Mouse (Mus musculus): ENCODE measurements at regions not wholly inside any gene's neighbourhood (a gene's known extent, or its start where the extent isn't known, plus 50 kb on each side); places are given as distances from the start of the nearest gene placed in this dataset.

DNA sequence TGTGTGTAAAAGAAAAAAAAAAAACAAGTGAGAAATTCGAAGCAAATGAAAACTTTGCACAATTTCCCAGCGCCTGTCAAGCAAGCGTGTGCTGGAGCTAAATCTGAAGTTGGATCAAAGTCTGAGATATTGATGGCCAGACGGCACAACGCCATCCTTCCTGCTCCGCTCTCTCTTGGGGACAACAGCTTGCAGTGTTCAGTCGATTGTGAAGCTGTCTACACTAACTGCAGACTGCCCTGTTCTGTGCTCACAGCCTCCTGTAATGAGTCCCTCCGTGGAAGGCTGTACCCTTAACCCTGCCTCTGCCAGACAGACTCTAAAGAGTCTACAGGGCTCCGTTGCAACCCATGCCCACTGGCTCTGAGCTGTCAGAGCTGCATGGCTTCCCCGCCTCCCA, 472.5 kb upstream of the Cdh4 start:
- WGBS = 62% methylated on average over 10 of the region's 10 CpGs
- Histone ChIP-seq H3K36me3 (replicated peaks; ENCODE audit: control insufficient read depth, insufficient read depth) (no peaks in the 10 kb centered on the region), H3K9me3 (ENCODE audit: control insufficient read depth, low read length) (no peaks in the 10 kb centered on the region), H3K4me1 (replicated peaks; ENCODE audit: control insufficient read depth, insufficient read depth, low read length) (0 out of 2 replicates have a peak, but pooled peaks cover 4% of the 10 kb centered on the region), H3K27me3 (ENCODE audit: control insufficient read depth, insufficient read depth, low read length) (no peaks in the 10 kb centered on the region), H3K4me3 (replicated peaks; ENCODE audit: low read length) (no peak overlapping the region), H3K9ac (no peak overlapping the region), H3K4me2 (replicated peaks) (no peak overlapping the region), H3K27ac (no peak overlapping the region)
- ATAC-seq (ENCODE audit: low FRiP score) (no peak), DNase-seq (ENCODE audit: low spot score) (no peak)

DNA sequence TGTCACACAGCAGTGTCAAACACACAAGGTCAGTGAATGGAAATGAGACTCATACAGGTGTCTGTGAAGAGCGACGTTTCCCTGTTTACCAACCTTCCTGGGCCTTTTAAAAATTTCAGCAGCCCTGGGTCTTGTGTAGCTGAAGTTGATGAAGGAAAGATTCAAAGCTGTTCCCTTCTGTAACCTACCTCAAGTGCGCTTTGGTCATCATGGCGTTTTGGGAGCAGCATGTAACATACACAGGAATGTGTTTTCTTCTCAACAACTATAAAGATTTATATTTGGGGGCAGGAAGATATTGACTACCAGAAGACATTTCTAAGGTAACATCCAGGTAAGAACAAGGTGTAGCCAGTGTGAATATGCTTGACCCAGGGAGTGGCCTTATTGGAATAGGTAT, 466.9 kb upstream of the Cdh4 start:
- H3K4me2 ChIP-seq (replicated peaks) = no peak overlapping the region
- no peak for ATAC-seq (ENCODE audit: low FRiP score)
- 95% methylated on average over 4 of the region's 4 CpGs for WGBS
- no peaks in the 10 kb centered on the region for H3K36me3 ChIP-seq (replicated peaks; ENCODE audit: control insufficient read depth, insufficient read depth)
- no peaks in the 10 kb centered on the region for H3K27me3 ChIP-seq (ENCODE audit: control insufficient read depth, insufficient read depth, low read length)
- no peak overlapping the region for H3K27ac ChIP-seq
- H3K9ac ChIP-seq = no peak overlapping the region
- DNase-seq (ENCODE audit: low spot score) = no peak
- no peak overlapping the region for H3K4me3 ChIP-seq (replicated peaks; ENCODE audit: low read length)
- H3K4me1 ChIP-seq (replicated peaks; ENCODE audit: control insufficient read depth, insufficient read depth, low read length) = no peaks in the 10 kb centered on the region
- no peaks in the 10 kb centered on the region for H3K9me3 ChIP-seq (ENCODE audit: control insufficient read depth, low read length)

GRCm38 (mm10) chr2:178976046-178976445, 466.2 kb upstream of the Cdh4 start:
- whole genome bisulfite sequencing = 47% methylated on average over 6 of the region's 6 CpGs
- 0 out of 2 replicates have a peak, but pooled peaks have one; percentile 21 for ATAC-seq (ENCODE audit: low FRiP score)

GRCm38 (mm10) chr2:178976495-178976894, 465.7 kb upstream of the Cdh4 start:
- H3K4me3 ChIP-seq (replicated peaks; ENCODE audit: low read length) = no peak overlapping the region
- no peak overlapping the region for H3K9ac ChIP-seq
- H3K4me1 ChIP-seq (replicated peaks; ENCODE audit: control insufficient read depth, insufficient read depth, low read length) = no peaks in the 10 kb centered on the region
- no peaks in the 10 kb centered on the region for H3K9me3 ChIP-seq (ENCODE audit: control insufficient read depth, low read length)
- H3K27me3 ChIP-seq (ENCODE audit: control insufficient read depth, insufficient read depth, low read length) = no peaks in the 10 kb centered on the region
- DNase-seq (ENCODE audit: low spot score) (no peak), ATAC-seq (ENCODE audit: low FRiP score) (no peak)
- 62% methylated on average over 3 of the region's 3 CpGs for WGBS
- no peak overlapping the region for H3K27ac ChIP-seq
- no peaks in the 10 kb centered on the region for H3K36me3 ChIP-seq (replicated peaks; ENCODE audit: control insufficient read depth, insufficient read depth)
- no peak overlapping the region for H3K4me2 ChIP-seq (replicated peaks)

More at GRCm38 (mm10) chr2:178976046-178976445, 466.2 kb upstream of the Cdh4 start:
- Histone ChIP-seq H3K27me3 (ENCODE audit: control insufficient read depth, insufficient read depth, low read length) (no peaks in the 10 kb centered on the region), H3K36me3 (replicated peaks; ENCODE audit: control insufficient read depth, insufficient read depth) (no peaks in the 10 kb centered on the region), H3K4me2 (replicated peaks) (no peak overlapping the region), H3K9me3 (ENCODE audit: control insufficient read depth, low read length) (no peaks in the 10 kb centered on the region), H3K4me1 (replicated peaks; ENCODE audit: control insufficient read depth, insufficient read depth, low read length) (no peaks in the 10 kb centered on the region), H3K4me3 (replicated peaks; ENCODE audit: low read length) (no peak overlapping the region), H3K9ac (no peak overlapping the region), H3K27ac (no peak overlapping the region)
- DNase-seq (ENCODE audit: low spot score) = no peak

GRCm38 (mm10) chr2:178979451-178979850, 462.8 kb upstream of the Cdh4 start:
- no peaks in the 10 kb centered on the region for H3K27me3 ChIP-seq (ENCODE audit: control insufficient read depth, insufficient read depth, low read length)
- no peak for ATAC-seq (ENCODE audit: low FRiP score)
- DNase-seq (ENCODE audit: low spot score) = no peak
- H3K36me3 ChIP-seq (replicated peaks; ENCODE audit: control insufficient read depth, insufficient read depth) = no peaks in the 10 kb centered on the region
- H3K9ac ChIP-seq = no peak overlapping the region
- WGBS = 86% methylated on average over 9 of the region's 9 CpGs
- no peaks in the 10 kb centered on the region for H3K4me1 ChIP-seq (replicated peaks; ENCODE audit: control insufficient read depth, insufficient read depth, low read length)
- H3K9me3 ChIP-seq (ENCODE audit: control insufficient read depth, low read length) = no peaks in the 10 kb centered on the region
- no peak overlapping the region for H3K27ac ChIP-seq
- no peak overlapping the region for H3K4me3 ChIP-seq (replicated peaks; ENCODE audit: low read length)
- no peak overlapping the region for H3K4me2 ChIP-seq (replicated peaks)

- H3K9ac ChIP-seq = no peak overlapping the region
- WGBS = 40% methylated on average over 7 of the region's 7 CpGs
- no peak overlapping the region for H3K4me3 ChIP-seq (replicated peaks; ENCODE audit: low read length)
- H3K9me3 ChIP-seq (ENCODE audit: control insufficient read depth, low read length) = no peaks in the 10 kb centered on the region
- no peak for ATAC-seq (ENCODE audit: low FRiP score)
- H3K27ac ChIP-seq = no peak overlapping the region
- no peak overlapping the region for H3K4me2 ChIP-seq (replicated peaks)
- no peaks in the 10 kb centered on the region for H3K4me1 ChIP-seq (replicated peaks; ENCODE audit: control insufficient read depth, insufficient read depth, low read length)
- no peaks in the 10 kb centered on the region for H3K36me3 ChIP-seq (replicated peaks; ENCODE audit: control insufficient read depth, insufficient read depth)
- no peaks in the 10 kb centered on the region for H3K27me3 ChIP-seq (ENCODE audit: control insufficient read depth, insufficient read depth, low read length)
- DNase-seq (ENCODE audit: low spot score) = no peak
Measured at GRCm38 (mm10) chr2:178981736-178982502, 460.3 kb upstream of the Cdh4 start.

GRCm38 (mm10) chr2:178983801-178984200, 458.4 kb upstream of the Cdh4 start:
- WGBS = 91% methylated on average over 8 of the region's 8 CpGs
- H3K9ac ChIP-seq = no peak overlapping the region
- H3K4me1 ChIP-seq (replicated peaks; ENCODE audit: control insufficient read depth, insufficient read depth, low read length) = no peaks in the 10 kb centered on the region
- no peaks in the 10 kb centered on the region for H3K27me3 ChIP-seq (ENCODE audit: control insufficient read depth, insufficient read depth, low read length)
- no peak overlapping the region for H3K4me3 ChIP-seq (replicated peaks; ENCODE audit: low read length)
- H3K9me3 ChIP-seq (ENCODE audit: control insufficient read depth, low read length) = no peaks in the 10 kb centered on the region
- ATAC-seq (ENCODE audit: low FRiP score) (no peak), DNase-seq (ENCODE audit: low spot score) (no peak)
- H3K4me2 ChIP-seq (replicated peaks) = no peak overlapping the region
- H3K27ac ChIP-seq = no peak overlapping the region
- H3K36me3 ChIP-seq (replicated peaks; ENCODE audit: control insufficient read depth, insufficient read depth) = no peaks in the 10 kb centered on the region

DNA sequence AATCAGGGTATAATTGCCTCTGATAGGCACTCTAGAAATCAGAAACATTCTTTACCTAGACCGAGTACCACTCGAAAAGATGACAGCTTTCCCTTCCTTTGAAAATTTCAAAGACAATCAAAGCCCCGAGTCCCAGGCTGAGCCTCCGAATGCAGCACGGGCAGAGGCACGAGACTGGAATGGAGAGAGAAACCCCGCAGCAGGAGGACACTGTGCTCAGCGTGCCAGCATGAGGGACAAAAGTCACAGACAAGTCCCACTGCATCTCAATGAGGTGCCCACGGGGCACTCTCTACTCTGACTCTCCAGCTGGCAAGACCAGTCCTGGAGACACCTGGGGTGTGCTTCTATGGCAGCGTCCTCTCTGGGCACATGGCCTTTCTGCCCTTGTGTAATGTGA, 454.3 kb upstream of the Cdh4 start:
- H3K4me3 ChIP-seq (replicated peaks; ENCODE audit: low read length) = no peak overlapping the region
- DNase-seq (ENCODE audit: low spot score) (no peak), ATAC-seq (ENCODE audit: low FRiP score) (peak; percentile 51; the same call in 1 of the 2 replicates)
- no peak overlapping the region for H3K9ac ChIP-seq
- no peaks in the 10 kb centered on the region for H3K27me3 ChIP-seq (ENCODE audit: control insufficient read depth, insufficient read depth, low read length)
- H3K9me3 ChIP-seq (ENCODE audit: control insufficient read depth, low read length) = no peaks in the 10 kb centered on the region
- H3K27ac ChIP-seq = no peak overlapping the region
- no peaks in the 10 kb centered on the region for H3K36me3 ChIP-seq (replicated peaks; ENCODE audit: control insufficient read depth, insufficient read depth)
- H3K4me2 ChIP-seq (replicated peaks) = no peak overlapping the region
- H3K4me1 ChIP-seq (replicated peaks; ENCODE audit: control insufficient read depth, insufficient read depth, low read length) = 0 out of 2 replicates have a peak, but pooled peaks cover 5% of the 10 kb centered on the region
- WGBS = 55% methylated on average over 10 of the region's 10 CpGs

DNA sequence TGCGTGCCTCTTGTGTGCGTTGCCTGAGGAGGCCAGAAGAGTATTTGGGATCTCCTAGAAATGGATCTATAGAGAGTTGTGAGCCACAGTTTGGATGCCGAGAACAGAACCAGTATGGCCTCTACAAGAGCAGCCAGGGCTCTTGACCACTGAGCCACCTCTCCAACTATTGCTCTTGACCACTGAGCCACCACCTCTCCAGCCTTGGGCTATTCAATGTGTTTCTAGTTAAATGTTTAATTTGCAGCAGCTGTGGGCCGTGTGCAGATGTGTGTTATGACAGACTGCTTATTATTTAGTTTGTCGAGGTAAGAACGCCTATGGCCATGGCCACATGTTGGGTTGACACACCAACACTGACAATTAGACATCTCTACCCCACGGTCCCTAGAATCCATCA, 452.9 kb upstream of the Cdh4 start:
- H3K4me2 ChIP-seq (replicated peaks) = no peak overlapping the region
- no peak overlapping the region for H3K9ac ChIP-seq
- no peak for ATAC-seq (ENCODE audit: low FRiP score)
- 90% methylated on average over 7 of the region's 7 CpGs for WGBS
- H3K27ac ChIP-seq = no peak overlapping the region
- DNase-seq (ENCODE audit: low spot score) = no peak
- no peaks in the 10 kb centered on the region for H3K36me3 ChIP-seq (replicated peaks; ENCODE audit: control insufficient read depth, insufficient read depth)
- no peaks in the 10 kb centered on the region for H3K9me3 ChIP-seq (ENCODE audit: control insufficient read depth, low read length)
- H3K27me3 ChIP-seq (ENCODE audit: control insufficient read depth, insufficient read depth, low read length) = no peaks in the 10 kb centered on the region
- 0 out of 2 replicates have a peak, but pooled peaks cover 5% of the 10 kb centered on the region for H3K4me1 ChIP-seq (replicated peaks; ENCODE audit: control insufficient read depth, insufficient read depth, low read length)
- H3K4me3 ChIP-seq (replicated peaks; ENCODE audit: low read length) = no peak overlapping the region

Measured in hindbrain, embryonic 14.5 days (tissue).